Mouse (Mus musculus) hindbrain, embryonic 12.5 days (tissue): ENCODE measurements around the gene Atr. TPM values are rescaled to one million over a fixed set of nuclear protein-coding genes. Genes with fewer than 3 reads are reported as not detected.

Experiments
- polyA plus RNA-seq: library from polyadenylated mRNA; unstranded; fragments of >200 nt; fragmentation: Nextera tagmentation; extraction: Ambion mirVana; gene quantifications from 2 replicates; pipeline ENCODE4 v1.2.1, GENCODE M21; 2016

Atr gene
- polyA plus RNA-seq, 1 experiment from 2014 or later, result 26.0 TPM

Other genes with a start within 250 kb of the Atr start
- gene Pcolce2, start 220.0 kb upstream of the Atr start, polyA plus RNA-seq, result 2.6 and 4.7 TPM in 2 replicates
- 5.5 and 5.9 TPM in 2 replicates for gene Trpc1, start 107.2 kb upstream of the Atr start, polyA plus RNA-seq
- gene Pls1, start 12.3 kb upstream of the Atr start, polyA plus RNA-seq, result 5.9 and 8.3 TPM in 2 replicates
- 22.9 and 27.4 TPM in 2 replicates for gene Xrn1, start 97.2 kb downstream of the Atr start, polyA plus RNA-seq